Mouse (Mus musculus) embryonic facial prominence, embryonic 10.5 days (tissue): Measurements from ENCODE around the gene Pkp2. TPM values are rescaled to one million over a fixed set of nuclear protein-coding genes. Genes with fewer than 3 reads are reported as not detected.
"Not testable (repeated sequence)": the region's sequence is repeated elsewhere in the genome, so short reads cannot be mapped to it uniquely, and the experiment has no call there.

Source experiments
- DNase-seq: peaks from one replicate; pipeline ENCODE4 v3.0.0-alpha.2; 2017; ENCODE audit warnings: low spot score
- H3K27ac ChIP-seq: fragments of 300-500 bp; sonication (generic); replicated peaks from 2 replicates; pipeline ENCODE4 v1.5.1; 2016; ENCODE audit warnings: mild to moderate bottlenecking
- H3K27me3 ChIP-seq: fragments of 300-500 bp; sonication (generic); replicated peaks from 2 replicates; pipeline ENCODE4 v1.6.1; 2016; ENCODE audit warnings: low read depth, mild to moderate bottlenecking; ENCODE audit not compliant: poor library complexity, severe bottlenecking
- H3K36me3 ChIP-seq: fragments of 300-500 bp; sonication (generic); replicated peaks from 2 replicates; pipeline ENCODE4 v1.6.1; 2016; ENCODE audit warnings: mild to moderate bottlenecking, moderate library complexity
- H3K4me1 ChIP-seq: fragments of 300-500 bp; sonication (generic); 2 replicates; pipeline ENCODE4 v1.6.1; 2016
- H3K4me3 ChIP-seq: fragments of 300-500 bp; sonication (generic); 2 replicates; pipeline ENCODE4 v1.5.1; 2016; ENCODE audit warnings: mild to moderate bottlenecking, moderate library complexity
- H3K9me3 ChIP-seq: fragments of 300-500 bp; sonication (generic); 2 replicates; pipeline ENCODE4 v1.6.1; 2016; ENCODE audit warnings: mild to moderate bottlenecking
- WGBS: fragments of 180-500 bp; shearing (Covaris S2); methylation state at CpG from one replicate; pipeline ENCODE4 v1.1.7; 2016; 5-methylcytosine and 5-hydroxymethylcytosine counted together
- polyA plus RNA-seq: library from polyadenylated mRNA; unstranded; fragments of >200 nt; fragmentation: Nextera tagmentation; extraction: Ambion mirVana; gene quantifications from 2 replicates; pipeline ENCODE4 v1.2.1, GENCODE M21; 2016

Gene Pkp2
- polyA plus RNA-seq, 1 experiment from 2014 or later: 6.0 TPM

DNA sequence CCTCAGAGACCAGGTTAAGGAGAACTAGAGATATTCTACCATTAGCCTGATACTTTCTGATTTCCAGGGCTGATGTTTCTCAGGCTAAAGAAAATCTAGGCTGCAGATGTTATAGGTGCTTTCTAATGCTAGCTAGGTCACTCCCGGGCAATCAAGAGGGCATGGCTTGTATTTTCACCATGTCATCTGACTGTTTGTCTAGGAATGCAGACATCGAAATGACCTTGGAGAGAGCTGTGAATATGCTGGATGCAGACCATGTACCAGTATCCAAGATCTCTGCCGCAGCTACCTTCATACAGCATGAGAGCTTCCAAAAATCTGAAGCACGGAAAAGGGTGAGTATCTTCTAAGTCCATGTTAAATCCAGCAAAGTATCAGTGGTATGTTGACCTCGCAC, 17.3 kb downstream of the Pkp2 start:
- Histone ChIP-seq H3K27ac (no peak overlapping the region), H3K4me3 (no peak overlapping the region), H3K27me3 (no peaks in the 10 kb centered on the region), H3K4me1 (no peaks in the 10 kb centered on the region), H3K9me3 (no peaks in the 10 kb centered on the region), H3K36me3 (peaks cover 2% of the 10 kb centered on the region)
- no peak for DNase-seq
- 90% methylated on average over 5 of the region's 5 CpGs for WGBS

DNA sequence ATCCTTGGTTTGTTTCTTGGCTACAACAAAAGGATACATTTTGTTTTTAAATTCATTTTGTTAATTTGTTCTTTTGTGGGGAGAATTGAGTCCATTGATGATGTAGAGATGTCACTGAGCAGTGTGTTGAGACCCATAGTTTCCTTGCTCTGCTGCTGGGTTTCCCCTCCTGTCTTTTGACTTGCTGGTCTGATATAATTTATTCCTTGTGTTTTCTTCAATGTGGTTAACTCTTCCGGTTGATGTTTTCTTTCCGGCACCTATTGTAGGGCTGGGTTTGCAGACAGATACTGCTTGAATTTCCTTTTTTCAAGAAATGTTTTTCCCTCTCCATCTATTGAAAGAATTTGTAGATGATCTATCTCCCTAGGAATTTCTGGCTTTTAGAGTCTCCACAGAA, 20.8 kb downstream of the Pkp2 start:
- H3K4me3 ChIP-seq: no peak overlapping the region
- no peak for DNase-seq
- no peaks in the 10 kb centered on the region for H3K4me1 ChIP-seq
- no peaks in the 10 kb centered on the region; the same call in none of the 2 replicates for H3K36me3 ChIP-seq
- H3K9me3 ChIP-seq: no peaks in the 10 kb centered on the region
- no peaks in the 10 kb centered on the region for H3K27me3 ChIP-seq
- WGBS: 94% methylated on average over 2 of the region's 2 CpGs
- no peak overlapping the region for H3K27ac ChIP-seq

DNA sequence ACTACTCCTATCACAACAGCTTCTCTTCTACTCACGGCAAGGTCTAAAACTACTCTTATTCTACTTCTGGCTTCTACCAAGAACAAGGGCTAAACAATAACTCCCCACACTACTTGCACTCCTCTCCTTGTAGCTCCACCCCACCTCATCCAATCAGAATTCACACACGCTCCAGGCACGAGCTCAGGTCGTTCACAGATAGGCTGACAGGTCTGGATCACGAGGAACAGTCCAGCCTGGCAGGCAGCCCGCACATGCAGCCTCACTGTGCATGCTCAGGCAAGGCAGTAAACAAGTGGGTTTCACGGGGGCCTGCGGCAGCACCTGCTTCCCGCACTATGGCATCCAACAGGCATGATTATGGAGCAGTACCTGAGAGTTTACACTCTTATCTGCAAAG, 23.6 kb downstream of the Pkp2 start:
- H3K4me3 ChIP-seq, H3K27ac ChIP-seq, DNase-seq, H3K36me3 ChIP-seq, H3K4me1 ChIP-seq, H3K9me3 ChIP-seq, H3K27me3 ChIP-seq: not testable (repeated sequence)
- WGBS: 91% methylated on average over 9 of the region's 9 CpGs

DNA sequence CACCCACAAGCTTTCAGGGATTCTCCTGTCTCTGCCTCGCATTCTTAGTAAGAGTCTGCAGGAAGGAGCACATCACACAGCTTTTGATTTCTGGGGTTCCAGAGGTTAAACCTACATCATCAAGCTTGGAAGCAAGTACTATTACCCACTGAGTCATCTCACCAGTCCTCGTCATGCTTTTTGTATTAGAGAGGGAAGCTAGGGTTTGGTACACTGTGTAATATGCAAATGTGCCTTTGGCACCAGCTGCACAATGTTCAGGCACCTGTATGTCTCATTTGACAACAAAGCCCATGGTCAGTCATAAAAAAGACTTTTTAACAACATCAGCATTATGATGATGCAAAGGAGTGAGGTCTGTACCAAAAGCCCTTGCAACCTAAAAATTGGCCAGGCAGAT, 25.2 kb downstream of the Pkp2 start:
- no peak for DNase-seq
- H3K27ac ChIP-seq: no peak overlapping the region
- no peaks in the 10 kb centered on the region for H3K27me3 ChIP-seq
- H3K4me1 ChIP-seq: no peaks in the 10 kb centered on the region
- H3K9me3 ChIP-seq: no peaks in the 10 kb centered on the region
- 89% methylated on average over 2 of the region's 2 CpGs for WGBS
- H3K36me3 ChIP-seq: no peaks in the 10 kb centered on the region
- no peak overlapping the region for H3K4me3 ChIP-seq

DNA sequence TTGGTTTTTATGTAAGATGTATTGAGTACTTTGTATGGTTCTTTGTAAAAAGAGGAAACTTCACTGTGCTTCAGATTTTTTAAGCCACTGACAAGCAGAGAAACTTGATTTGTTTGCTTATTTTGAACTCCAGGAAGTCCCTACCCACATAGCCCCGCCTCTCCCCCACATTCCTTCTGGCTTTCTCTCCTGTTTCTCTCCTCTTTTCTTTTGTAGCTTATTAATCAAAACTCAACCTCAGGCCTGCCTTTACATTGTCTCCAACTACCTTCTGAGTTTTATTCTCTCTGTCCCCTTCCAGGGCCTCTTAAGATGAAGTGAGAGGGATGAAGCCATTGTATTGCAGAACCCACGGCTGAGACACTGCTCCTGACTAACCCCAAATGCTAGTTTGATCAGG, 31.6 kb downstream of the Pkp2 start:
- no peaks in the 10 kb centered on the region for H3K36me3 ChIP-seq
- H3K4me3 ChIP-seq: no peak overlapping the region
- DNase-seq: no peak
- H3K27ac ChIP-seq: peak overlapping the region; percentile 59; the same call in 1 of the 2 replicates
- no peaks in the 10 kb centered on the region for H3K27me3 ChIP-seq
- 60% methylated on average over 2 of the region's 2 CpGs for WGBS
- no peaks in the 10 kb centered on the region for H3K9me3 ChIP-seq
- H3K4me1 ChIP-seq: no peaks in the 10 kb centered on the region

DNA sequence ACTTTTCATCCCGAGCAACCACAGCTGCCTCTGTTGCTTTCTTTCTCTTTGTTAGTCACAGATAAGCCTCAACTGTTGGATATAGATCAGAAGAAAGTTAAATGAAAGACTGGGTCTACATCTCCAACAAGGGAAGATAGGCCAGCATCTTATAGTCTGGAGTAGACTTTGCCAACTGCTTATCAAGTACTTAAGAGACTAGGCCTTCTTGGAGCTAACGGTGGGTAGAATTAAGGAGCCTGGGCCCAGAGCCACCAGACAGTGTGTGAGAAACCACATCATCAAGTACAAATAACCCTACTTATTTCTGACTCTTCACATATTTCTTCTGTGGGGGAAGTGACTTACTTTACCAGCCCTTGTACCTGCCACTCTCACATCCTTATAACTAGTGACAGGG, 37.4 kb downstream of the Pkp2 start:
- H3K4me1 ChIP-seq: peaks cover 12% of the 10 kb centered on the region
- no peak overlapping the region for H3K27ac ChIP-seq
- H3K9me3 ChIP-seq: no peaks in the 10 kb centered on the region
- no peak for DNase-seq
- no peaks in the 10 kb centered on the region for H3K27me3 ChIP-seq
- 79% methylated on average over 2 of the region's 2 CpGs for WGBS
- no peaks in the 10 kb centered on the region for H3K36me3 ChIP-seq
- no peak overlapping the region for H3K4me3 ChIP-seq

DNA sequence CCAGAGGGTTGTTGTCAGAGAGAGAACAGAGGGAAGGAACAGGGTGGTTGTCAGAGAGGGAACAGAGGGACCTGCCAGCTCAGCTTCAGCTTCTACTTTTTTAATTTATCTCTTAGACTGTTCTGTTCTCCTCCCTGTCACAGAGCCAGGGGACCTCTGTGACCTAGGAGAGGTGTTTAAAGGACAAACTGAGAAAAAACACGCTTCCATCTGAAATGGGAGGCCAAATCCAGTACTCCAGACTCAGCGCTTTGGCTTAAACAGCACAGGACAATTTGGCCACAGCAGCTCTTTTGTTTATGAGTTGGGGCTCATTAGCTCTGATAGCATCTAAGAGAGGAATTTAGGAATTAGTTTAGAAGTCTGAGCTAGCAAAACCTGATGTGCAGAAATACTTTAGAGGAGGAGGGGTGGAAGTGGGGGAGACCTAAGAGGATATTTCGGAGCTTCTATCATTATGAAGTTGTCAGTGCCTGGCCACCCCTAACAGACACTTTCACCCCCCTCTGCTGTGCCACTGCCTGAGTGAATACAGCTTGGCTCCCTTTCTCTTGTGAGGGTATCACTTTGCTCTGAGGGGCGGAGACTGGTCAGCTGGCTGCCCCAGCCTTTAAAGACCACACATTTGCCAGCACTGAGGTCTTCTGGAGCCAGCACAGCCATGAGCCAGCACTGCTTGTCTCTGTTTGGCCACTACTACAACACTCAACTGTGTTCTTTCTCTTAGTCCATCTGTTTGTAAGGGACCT, 40.4 kb downstream of the Pkp2 start:
- 32% methylated on average over 4 of the region's 4 CpGs for WGBS
- Histone ChIP-seq H3K4me3 (no peak overlapping the region), H3K36me3 (no peaks in the 10 kb centered on the region), H3K27ac (no peak overlapping the region; the same call in 1 of the 2 replicates), H3K27me3 (no peaks in the 10 kb centered on the region), H3K4me1 (peaks cover 12% of the 10 kb centered on the region), H3K9me3 (no peaks in the 10 kb centered on the region)
- DNase-seq: peak; percentile 39

DNA sequence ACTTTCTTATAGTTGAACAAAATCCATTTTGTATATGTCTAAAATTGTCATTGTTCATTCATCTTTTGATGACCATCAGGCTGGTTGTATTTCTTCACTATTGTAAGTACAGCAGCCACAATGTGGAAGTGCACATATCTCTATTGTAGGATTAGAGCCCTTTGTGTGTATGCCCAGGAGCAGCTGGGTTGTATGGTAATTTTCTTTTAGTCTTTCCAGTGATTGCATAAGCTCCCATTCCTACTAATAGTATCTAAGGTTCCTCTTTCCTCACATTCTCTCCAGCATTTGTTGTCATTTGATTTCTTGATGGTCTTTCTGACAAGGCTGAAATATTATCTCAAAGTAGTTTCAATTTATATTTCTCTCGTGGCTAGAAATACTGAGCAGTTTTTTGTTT, 42.1 kb downstream of the Pkp2 start:
- no peak overlapping the region for H3K27ac ChIP-seq
- 78% methylated on average over 1 of the region's 1 CpGs for WGBS
- H3K9me3 ChIP-seq: no peaks in the 10 kb centered on the region
- H3K27me3 ChIP-seq: no peaks in the 10 kb centered on the region
- no peaks in the 10 kb centered on the region for H3K36me3 ChIP-seq
- DNase-seq: no peak
- no peak overlapping the region for H3K4me3 ChIP-seq
- H3K4me1 ChIP-seq: peaks cover 12% of the 10 kb centered on the region

DNA sequence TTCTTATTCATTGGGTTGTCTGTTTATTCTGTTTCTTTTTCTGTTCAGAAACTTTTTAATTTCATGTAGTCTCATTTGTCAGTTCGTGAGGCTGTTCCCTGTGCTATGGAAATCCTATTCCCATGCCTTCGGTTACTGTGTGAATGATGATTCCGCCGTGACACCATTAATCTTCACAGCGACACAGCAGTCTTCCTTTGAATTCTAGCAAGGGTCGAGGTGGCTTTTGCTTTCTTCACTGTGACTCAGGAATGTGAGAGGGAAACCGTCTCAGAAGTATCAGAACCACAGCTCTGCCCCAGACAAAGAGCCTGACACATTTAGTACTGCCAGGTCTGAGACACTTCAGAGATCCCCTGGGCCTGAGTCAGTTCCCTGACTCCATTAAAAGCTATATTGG, 42.8 kb downstream of the Pkp2 start:
- H3K27ac ChIP-seq: no peak overlapping the region
- H3K4me3 ChIP-seq: no peak overlapping the region
- 85% methylated on average over 7 of the region's 7 CpGs for WGBS
- H3K27me3 ChIP-seq: no peaks in the 10 kb centered on the region
- no peaks in the 10 kb centered on the region for H3K9me3 ChIP-seq
- H3K36me3 ChIP-seq: no peaks in the 10 kb centered on the region
- H3K4me1 ChIP-seq: peaks cover 12% of the 10 kb centered on the region
- DNase-seq: no peak

DNA sequence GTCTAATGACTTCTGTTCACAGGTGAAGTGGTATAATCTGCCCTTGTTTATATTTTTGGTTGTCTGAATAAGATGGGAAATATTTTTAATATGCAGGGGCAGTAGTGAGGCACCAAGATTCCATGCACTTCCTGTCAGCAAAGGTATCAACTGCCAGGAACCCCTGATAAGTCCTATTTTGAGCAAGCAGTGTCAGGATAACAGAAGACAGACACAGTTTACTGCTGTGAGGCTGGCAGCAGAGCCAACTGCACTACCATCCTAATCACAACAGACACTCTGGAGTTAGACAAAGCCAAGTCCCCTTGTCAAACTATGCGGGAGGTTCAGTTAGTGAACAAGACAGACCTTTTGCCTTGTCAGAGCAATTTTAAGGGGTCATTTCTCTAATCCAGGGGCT, 43.6 kb downstream of the Pkp2 start:
- DNase-seq: no peak
- H3K9me3 ChIP-seq: no peaks in the 10 kb centered on the region
- peaks cover 8% of the 10 kb centered on the region for H3K4me1 ChIP-seq
- H3K36me3 ChIP-seq: no peaks in the 10 kb centered on the region
- 81% methylated on average over 1 of the region's 1 CpGs for WGBS
- H3K4me3 ChIP-seq: no peak overlapping the region
- no peaks in the 10 kb centered on the region for H3K27me3 ChIP-seq
- H3K27ac ChIP-seq: no peak overlapping the region

DNA sequence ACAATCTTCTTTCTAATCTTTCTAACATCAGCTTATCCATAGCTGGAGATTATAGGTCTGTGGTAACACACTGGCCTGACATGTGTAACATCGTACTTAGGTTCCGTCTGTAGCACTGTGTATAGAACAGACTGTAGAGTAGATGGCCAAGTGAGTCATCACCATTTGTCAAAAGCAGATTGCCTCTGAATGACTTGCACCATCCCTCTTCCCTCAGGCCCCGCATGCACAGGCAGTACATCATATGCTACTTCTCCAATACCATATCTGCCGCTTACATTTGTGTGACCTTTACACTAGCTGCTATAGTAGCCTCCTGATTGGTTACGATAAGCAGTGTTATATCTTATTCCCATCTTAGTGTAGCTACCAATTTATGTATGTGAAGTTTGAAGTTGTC, 47.8 kb downstream of the Pkp2 start:
- no peak for DNase-seq
- Histone ChIP-seq H3K27me3 (no peaks in the 10 kb centered on the region), H3K36me3 (no peaks in the 10 kb centered on the region), H3K27ac (no peak overlapping the region), H3K4me1 (no peaks in the 10 kb centered on the region), H3K4me3 (no peak overlapping the region), H3K9me3 (no peaks in the 10 kb centered on the region)
- 95% methylated on average over 5 of the region's 5 CpGs for WGBS

DNA sequence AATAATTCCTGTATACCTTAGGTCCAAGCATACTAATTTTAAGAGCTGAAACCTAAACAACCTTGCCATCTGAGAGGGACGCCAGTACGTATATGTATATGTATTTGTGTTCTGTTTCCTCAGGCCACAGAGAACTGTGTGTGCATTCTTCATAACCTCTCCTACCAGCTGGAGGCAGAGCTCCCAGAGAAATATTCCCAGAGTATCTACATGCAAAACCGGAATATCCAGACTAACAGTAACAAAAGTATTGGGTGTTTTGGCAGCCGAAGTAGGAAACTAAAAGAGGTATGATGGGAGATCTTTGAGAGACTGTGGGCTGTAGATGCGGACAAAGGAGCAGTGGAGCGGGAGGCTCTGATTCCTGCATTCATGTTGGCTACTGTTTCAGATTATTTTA, 48.4 kb downstream of the Pkp2 start:
- no peaks in the 10 kb centered on the region for H3K4me1 ChIP-seq
- no peak overlapping the region for H3K4me3 ChIP-seq
- no peaks in the 10 kb centered on the region for H3K36me3 ChIP-seq
- no peaks in the 10 kb centered on the region for H3K27me3 ChIP-seq
- DNase-seq: no peak
- WGBS: 92% methylated on average over 6 of the region's 6 CpGs
- H3K27ac ChIP-seq: no peak overlapping the region
- no peaks in the 10 kb centered on the region for H3K9me3 ChIP-seq

DNA sequence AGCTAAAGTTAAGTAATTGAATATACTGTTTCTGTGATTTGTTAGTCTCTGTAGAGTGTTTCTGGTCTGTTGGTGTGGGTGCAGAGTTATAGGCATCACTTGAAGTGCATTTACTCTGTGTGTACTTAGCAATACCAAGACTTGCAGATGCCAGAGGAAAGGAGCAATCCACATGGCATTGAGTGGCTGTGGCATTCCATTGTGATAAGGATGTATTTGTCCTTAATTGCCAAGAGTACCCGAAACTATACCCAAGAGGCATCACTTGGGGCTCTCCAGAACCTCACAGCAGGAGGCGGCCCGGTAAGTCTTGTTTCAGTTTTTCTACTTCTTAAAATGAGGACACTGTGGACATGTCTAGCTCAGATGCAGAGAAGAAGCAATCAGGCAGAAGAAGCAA, 49.3 kb downstream of the Pkp2 start:
- Histone ChIP-seq H3K4me1 (no peaks in the 10 kb centered on the region), H3K36me3 (no peaks in the 10 kb centered on the region), H3K27me3 (no peaks in the 10 kb centered on the region), H3K9me3 (no peaks in the 10 kb centered on the region), H3K27ac (no peak overlapping the region), H3K4me3 (no peak overlapping the region)
- WGBS: 84% methylated on average over 3 of the region's 3 CpGs
- no peak for DNase-seq
